Mouse (Mus musculus): Measurements from ENCODE around the gene Gpsm1.
A peak's percentile ranks its signal among the peaks of the same experiment; 100 is the strongest.

Gene Gpsm1

DNA sequence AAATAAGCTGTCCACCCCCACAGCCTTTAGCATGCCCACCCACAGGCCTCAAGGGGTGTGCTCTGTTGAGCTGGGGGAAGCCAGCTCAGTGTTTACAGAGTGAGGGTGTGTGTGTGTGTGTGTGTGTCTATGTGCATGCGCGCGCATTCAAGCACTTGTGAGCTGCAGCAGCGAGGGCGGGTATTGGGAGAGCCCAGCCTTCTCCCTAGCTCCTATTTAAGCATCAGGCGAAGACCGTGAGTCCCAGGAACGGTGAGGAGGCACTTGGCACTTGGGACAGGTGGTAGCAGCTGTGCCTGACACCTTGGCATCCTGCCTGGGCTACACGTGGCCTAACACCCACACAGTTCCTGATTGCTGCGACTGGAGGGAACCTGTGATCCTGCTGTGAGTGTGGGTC is 26.7 kb downstream of the Gpsm1 start:
- DNase-seq: peak; percentile 99

DNA sequence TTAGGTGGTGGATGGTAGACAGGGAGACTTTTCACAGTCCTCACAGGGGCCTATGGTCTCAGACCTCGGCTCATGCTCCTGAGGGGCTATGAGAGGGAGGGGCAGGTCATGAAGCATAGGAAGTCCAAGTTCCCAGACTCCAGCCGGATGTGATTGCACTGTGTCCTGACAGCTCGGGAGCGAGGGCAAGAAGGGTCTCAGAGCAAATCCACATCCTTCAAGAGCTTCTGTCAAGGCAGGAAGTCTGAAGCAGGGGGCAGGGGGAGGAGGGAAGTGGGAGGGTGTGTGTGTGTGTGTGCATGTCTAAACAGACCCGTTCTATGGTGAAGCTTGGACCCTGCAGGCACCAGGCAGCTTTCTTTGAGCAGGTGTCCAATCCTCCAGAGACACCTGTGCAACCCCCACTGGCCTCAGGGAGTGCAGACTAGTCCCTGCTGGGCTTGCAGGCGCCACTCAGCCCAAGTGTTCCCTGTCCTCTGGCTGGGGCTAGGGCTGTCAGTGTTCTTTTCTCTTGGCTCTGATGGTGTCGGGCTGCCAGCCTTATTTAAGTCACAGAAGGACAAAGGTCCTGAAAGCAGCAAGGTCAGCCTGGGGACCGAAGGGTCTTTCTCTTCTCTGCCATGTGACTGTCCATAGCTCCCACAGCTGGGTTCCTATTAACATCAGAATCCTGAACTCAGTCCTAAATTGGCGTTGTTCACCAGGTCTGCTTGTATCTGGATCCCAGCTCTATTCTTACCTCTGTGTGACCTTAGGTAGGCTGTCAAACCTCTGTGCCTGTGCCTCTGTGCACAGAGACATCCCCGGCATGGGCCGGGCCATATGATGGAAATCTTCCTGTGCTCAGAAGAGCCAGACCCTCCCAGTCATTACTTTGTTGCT is 27.5 kb downstream of the Gpsm1 start:
- DNase-seq: peak; percentile 95

DNA sequence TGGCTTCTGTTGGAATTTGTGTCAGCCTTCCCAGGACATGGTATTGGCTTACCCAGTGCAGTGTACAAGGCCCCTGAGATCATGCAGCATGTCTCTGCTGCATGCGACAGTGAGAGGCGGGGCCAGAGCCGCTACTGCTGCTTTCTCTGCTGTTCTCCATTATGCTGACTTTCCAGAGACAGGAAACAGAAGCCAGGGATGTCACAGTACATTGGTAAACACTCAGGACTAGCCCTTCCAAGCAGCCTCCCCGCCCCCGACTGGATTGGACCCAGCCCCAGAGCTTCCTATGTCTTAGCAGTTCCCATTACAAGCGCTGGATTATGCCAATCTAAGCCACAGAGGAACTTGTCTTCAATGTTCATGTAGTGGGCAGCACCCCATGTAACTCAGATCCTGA is 32.9 kb downstream of the Gpsm1 start:
- no peak for DNase-seq

DNA sequence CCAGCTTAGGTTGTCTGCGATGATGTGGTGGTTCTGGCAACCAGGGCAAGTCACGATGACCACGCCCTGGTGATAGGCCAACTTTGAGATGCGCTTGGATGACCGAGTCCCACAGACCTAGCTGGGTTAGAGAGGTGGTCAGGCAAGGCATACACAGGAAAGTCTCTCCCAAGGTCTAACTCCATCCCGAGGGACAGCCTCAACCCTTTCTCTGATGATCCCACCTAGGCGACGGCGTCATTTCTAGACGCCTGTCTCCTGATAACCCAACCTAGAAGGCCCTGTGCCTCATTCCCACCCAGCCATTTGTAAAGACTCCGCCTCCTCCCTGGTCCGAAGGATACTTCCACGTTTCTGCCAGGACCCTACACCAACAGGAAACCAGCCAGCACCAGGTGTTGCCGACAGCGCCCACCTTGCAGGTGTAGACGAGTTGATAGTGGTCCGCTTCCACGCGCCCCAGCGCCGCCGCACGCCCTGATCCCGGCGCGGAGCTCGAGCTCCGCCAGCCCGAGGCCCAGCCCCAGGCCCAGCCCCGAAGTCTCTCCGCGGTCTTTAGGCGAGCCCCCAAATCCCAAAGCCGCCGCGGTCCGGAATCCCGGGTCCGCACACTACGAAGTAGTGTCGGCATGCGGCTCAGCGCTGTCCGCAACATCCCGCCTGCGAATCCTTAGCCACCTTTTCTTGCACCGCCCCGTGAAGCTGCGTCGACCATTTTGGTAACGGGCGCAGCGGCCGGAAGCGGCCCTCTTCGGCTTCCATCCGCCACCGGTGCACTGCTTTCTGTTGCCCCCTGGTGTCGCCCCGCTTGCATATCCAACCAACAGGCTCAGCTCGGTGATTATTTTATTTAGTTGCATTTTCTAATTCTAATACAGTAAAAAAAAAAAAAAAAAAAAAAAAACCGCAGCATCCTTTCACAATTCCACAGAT is 36.3 kb downstream of the Gpsm1 start, which contains the start of gene Dnlz:
Dnlz (minus strand) TSS at position 753 of the 933 bp plus-strand sequence.
- DNase-seq: peak; percentile 99

DNA sequence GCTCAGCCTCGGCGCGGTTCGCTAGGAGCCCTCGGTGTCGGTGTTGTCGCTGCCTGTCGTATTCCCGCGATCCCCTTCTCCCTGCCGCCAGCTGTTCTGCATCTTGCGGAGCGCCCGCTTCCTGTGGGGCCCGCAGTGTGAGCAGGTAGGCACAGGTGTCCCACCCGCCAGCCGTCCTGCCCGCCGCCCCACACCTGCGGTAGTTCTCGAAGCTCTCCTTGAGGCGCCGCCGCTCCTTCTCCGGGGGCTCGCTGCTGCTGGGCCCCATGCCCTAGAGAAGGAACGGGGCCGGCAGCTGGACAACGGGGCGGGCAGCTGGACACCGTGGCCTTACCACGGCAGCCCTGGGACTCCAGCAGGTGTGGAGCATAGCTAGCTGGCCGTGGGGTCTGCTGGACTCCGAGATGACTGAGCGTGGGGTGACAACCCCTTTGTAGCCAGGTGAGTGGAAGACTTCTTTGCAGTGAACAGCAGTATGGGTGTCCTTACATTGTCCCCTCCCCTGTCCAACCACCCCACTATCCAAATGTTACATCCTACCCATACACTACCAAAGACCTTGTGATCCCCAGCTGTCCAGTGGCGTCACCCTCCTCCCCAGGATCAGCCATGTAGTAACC is 37.1 kb downstream of the Gpsm1 start:
- DNase-seq: peak; percentile 96

DNA sequence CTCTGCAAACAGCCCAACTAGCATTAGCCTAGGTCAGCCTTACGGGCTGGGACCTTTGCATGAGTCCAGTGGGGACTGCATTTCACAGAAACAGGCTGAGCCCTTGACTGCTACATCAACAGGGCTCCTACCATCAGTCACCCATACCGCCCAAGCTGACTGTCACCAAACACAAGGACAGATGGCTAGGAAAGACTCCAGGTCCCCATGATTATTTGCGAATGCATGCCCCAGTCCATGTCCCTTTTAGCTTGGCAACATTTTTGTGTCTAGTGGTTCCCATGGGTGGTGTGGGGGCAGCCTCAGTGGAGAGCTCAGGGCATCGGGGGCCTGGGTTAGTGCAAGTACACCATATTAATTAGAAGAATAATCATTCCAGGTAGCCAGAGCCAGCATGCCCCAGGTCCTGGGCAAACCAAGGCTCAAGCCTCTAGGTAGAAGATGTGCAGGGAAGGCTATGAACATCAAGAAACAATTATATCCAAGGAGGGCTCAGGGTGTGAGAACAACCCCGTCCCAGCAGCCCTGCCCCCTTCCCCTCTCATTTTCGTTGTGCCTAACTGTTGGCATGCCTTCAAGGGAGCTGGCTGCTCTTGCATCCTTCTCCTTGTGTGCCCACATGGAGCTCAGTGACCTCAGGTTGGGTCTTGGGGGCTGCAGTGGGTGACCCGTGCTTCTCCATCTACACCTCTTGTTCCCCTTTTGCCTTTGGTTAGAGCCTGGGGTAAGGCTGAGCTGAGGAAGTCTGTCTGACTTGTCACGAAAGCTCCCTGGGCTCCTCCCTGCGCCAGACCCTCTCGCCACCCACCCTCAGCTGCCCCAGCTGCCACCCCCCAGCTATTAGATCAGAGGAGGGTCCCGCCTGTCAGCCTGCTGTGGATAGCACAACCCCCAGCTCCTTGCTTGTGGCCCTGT is 38.0 kb downstream of the Gpsm1 start:
- peak; percentile 92 for DNase-seq

DNA sequence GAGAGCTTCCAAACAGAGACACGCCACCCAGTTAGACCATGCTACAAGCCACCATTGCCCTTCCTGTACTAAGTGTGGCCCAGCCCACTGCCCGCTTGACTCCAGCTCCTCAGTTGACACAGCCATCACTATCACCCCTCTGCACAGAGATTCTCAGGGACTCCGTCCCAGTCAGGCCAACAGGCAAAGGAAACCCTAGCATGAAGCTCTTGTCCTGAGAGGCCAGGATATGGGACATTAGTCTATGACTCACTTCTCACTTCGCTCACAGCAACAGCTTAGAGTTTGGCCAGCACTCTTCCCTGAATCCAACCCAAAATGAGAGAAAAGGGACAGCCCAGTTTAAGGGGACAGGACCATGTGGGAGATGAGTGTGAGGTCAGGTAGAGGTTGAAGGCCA is 39.1 kb downstream of the Gpsm1 start:
- peak; percentile 92 for DNase-seq

DNA sequence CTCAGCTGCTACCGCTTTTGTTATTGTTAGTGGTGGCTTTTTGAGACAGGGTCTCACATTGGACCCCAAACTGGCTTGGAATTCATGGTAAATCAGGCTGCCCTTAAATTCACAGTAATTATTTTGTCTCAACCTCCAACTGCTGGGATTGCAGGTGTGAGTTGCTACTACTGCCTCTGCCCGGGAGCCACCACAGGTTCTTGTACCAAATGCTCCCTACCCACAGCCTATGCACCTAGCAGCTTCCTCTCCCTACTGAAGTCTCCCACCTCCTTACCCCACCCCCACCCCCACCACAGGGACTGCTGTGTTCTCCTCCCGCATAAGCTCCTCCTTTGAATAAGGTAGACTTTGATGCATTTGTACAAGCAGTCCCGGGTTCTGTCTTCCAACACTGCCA is 40.9 kb downstream of the Gpsm1 start:
- no peak for DNase-seq

DNA sequence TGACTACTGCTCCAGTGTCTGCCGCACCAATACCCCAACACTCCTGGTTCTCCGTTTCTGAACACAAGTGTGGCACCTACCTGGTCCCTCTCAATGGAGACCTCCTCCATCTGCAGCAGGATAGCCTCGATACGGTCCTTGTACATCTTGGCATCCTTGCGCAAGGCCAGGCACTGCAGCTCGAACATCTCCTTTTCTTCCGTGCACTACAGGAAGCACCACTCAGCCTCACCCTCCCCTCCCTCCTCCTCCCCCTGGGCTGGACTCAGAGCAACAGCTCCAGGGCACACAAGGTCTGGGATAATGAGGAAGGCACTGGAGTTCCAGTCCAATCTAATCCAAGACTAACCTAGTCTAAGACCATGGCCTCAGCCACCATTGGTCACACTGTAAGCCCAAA is 41.4 kb downstream of the Gpsm1 start:
- DNase-seq: peak; percentile 91

DNA sequence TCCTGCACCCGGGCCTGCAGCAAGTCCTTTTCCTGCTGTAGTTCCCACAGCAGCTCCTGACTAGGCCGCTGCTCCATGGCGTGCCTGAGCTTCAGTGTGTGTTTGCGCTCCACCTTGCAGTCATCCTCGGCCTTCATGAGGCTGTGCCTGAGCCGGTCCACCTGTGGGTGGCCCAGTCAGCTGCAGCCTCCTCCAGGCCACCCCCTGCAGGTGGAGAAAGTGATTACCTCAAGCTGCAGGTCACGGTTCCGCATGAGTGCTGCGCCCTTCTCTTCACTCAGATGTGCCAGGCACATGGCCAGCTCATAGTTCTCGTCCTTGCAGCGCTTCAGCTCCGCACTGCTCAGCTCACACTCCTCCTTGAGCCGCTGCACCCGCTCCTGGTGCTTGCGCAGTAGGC is 42.2 kb downstream of the Gpsm1 start:
- peak; percentile 90 for DNase-seq

DNA sequence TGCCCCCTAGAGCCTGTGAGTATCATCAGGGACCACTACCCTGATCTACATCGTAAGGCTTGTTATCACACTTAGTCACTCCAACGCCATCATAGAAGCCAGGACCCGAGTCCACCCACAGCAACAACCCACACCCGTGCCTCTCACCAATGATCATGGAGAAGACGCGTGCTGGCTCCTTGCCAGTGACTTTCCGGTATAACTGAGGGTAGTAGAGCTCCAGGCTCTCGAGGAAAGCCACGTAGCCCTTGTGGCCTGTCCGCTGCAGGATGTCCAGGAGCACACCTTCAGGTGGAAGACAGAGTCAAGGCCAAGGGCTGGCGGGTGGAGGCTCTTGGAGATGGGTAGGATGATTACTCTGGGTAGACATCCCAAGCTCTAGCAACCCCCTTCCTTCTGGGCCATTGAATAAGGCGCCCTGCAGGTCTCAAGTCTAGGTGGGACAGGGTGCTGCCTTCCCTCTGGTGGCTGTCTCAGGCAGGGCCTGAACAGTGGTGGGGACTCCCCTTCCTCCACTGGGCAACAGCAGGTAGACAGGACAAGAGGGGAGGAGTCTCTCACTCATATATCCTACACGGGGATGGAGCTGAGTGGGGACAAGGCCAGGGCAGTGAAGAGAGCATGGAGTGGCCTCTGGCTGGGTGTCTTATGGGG is 43.5 kb downstream of the Gpsm1 start:
- DNase-seq: peak; percentile 91

DNA sequence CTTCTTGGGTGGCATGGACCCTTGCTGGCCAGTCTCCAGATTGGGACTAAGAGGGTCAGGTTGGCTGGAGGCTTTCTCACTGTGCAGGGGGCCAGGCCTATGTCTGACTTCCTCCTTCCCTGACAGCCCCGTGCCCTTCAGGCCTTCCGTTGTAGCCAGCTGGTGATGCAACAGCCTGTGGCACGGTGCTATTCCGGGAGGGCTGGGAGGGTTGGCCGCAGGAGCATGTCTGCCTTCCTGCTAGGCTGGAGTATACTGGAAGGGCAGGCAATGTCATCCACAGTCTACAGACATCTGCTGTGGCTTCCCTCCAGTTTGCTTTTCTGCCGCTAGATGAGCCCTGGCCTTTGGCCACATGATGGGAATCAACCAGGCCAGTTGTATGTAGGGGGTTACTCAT is 44.7 kb downstream of the Gpsm1 start:
- peak; percentile 98 for DNase-seq

DNA sequence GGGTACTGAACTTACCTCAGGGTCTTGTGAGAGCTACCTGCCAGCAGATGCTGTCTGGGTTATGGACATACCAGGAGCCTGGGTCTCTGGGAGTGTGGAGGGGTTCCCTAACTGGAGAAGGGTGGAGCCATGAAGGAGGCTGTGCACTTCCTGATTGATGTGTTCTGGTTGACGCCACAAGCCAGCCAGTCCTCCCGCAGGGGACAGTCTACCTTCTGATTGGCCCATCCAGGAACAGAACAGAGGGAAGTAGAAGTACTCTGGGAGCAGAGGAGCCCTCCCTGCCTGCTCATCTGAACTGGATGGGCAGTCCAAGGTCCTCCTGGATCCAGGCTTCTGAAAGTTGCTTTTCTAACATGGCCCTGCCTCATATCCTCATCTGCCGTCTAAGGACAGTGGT is 45.5 kb downstream of the Gpsm1 start, which contains the start of gene Card9:
Card9 (minus strand) TSS at position 147 of the 400 bp plus-strand sequence.
- DNase-seq: peak; percentile 97

DNA sequence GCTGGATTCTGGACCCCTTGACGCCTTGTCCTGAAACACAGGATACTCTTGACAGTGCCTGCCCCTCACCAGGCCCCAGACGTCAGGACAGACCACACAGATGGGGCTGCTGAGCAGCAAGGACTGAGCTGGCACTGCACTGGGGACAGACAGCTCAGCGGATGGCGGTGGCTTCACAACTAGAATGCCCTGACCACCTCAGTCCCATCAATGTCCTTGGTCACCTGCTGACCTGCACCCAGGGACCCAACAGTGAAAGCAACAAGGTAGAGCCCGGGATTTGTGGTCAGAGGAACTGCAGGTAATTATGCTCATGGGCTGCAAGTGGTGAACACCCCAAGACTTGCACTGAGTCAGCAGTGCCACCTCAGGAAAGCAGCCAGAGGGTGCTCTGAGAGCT is 47.7 kb downstream of the Gpsm1 start:
- peak; percentile 90 for DNase-seq

DNA sequence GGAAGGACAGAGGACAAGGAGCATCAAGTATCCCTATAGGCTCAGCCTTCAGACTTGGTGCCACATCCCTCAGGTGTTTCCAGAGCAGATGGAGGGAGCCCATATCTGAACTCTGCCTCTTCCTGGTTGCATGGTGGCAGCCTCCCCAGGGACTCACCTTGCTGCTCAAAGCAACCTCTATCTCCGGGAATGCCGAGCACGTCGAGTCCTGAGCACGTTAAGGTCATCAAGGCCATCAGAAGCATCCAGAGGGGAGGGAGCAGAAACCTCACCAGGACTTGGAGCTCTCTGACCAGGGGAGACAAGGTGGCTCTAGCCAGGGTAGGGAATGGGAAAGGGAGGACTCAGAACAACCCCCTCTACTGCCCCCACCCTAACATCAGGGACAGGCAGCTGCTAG is 48.2 kb downstream of the Gpsm1 start:
- peak; percentile 90 for DNase-seq

DNA sequence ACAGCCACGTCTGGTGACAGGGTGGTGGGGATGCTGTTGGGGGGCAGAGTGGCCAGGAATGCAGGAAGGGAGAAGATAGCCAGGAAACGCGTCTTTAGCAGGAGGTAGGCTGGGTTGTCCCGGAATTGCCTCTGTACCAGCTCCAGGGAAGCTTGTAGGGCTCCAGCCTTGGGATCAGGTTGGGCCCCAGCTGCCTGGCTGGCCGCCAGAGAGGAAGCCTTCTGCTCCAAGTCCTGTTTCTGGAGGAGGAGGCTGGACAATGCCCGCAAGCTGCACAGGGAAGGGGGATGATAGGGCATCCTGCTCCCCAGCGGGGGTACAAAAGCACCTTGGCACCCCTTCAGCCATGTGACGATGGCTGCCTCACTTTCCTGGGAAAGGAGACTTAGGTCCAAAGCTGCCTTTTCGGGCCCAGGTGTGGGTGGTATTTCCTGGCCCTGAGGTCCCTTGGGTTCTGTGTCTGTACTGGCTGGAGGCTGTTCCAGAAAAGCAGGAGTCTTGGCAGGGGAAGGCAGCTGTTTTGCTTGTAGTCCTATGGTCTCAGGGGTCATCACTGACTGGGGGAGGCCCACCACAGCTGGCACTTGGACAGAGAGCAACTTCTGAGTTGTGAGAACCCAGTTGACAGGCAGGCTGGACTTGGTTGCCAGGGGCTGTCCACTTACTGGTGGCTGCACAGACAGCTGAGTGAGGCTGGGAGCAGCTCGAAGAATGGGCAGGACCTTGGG is 49.6 kb downstream of the Gpsm1 start:
- DNase-seq: peak; percentile 98

DNA sequence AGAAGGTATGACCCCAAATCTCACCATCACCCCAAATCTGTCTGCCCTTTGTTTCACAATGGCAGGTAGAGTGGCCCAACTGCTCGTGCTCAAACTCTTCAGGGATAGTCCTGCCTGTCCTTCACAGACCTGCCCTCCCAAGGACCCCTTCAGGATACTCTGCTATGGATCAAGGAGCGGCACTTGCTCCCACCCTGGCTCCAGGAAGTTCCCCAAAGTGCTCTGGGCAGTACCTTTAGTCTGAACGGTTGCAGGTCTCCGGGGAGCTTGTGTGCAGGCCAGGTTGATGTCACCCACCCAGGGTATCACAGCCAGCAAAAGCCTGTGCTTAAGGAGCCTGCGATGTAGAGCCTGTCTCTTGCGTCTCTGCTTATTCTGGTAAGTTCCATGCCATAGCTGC is 52.6 kb downstream of the Gpsm1 start:
- peak; percentile 90 for DNase-seq

DNA sequence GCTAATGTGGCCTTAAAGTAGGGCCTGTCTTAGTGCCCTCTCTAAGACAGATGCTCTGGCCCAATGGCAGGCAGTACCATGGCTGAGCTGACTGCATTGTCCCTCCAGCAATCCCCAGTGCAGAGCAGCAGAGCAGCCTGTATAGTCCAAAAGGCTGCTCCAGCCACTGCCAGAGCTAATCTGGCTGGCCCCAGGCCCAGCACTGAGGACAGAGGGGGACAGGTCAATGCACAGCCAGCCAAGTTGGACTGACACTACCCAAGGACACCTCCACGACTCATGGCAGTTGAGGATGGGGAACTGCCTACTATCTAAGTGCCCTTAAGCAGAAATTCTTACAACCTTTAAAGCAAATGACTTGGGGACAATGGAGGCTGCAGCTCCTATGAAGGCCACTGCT is 53.3 kb downstream of the Gpsm1 start:
- peak; percentile 98 for DNase-seq

DNA sequence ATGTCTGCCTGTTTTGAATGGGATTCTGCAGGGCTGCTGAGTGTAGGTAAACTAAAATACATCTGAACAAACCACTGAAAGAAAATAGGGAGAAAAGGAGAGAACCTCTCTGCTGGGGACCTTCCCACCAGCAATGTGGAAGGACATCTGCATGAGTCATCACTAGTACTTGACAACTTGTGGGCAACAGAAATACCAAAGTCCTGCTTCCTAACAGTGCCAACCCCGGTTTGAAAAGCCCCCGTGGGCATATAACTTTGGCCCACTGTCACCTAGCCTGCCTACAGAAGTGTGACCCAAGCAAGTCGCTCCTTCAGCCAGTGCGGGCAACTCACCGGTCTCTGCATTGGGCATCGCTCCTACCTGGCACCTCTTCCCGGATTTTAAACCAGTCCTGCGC is 57.1 kb downstream of the Gpsm1 start:
- no peak for DNase-seq

DNA sequence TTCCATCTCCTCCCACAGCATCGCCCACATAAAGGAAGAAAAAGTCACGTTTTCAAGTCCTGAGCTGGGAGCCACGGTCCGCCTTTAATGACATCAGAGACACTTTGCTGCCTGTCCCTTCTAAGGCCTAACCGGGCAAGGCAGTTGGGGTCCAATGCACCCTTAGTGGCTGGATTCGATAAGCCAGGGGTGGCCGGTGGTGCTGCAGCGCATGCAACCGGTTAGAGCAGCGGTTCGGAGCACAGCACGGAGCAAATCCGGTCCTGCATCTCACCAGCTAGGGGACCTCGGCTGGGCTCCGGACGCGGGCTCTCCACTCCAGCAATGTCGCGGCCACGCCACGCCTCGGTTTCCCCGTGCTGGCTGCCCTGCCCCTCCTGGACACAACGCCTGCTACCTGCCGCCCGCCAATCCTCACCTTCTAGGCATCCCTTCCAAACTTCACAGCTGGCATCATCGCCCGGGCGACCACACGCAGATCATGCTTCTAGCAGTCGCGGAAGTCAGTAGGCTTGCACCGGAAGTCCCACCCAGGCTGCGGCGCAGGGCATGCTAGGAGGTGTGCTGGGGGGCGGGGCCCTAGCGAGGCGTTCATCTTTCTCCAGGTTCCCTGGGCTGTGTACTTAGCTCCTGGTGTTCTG is 64.9 kb downstream of the Gpsm1 start, which contains the start of gene Snapc4:
Snapc4 (minus strand) TSS at position 523 of the 641 bp plus-strand sequence.
- DNase-seq: peak; percentile 98

Data from heart, adult 11 months (tissue).